Mouse (Mus musculus) cerebellum, adult 11 months (tissue): ENCODE data around the gene Dlst.

Experiments used
- DNase-seq: peaks from one replicate; pipeline ENCODE4 v3.0.0; 2022

Gene Dlst

GRCm38 (mm10) chr12:85110698-85111592 is at the start of gene Dlst, which contains the start of gene Prox2:
TSS of gene Dlst (plus strand) at chr12:85110833.
TSS of gene Prox2 (minus strand) at chr12:85110759.
- peak; percentile 86 for DNase-seq

- no peak for DNase-seq
Observed at GRCm38 (mm10) chr12:85071043-85071442, 39.6 kb upstream of the Dlst start.

GRCm38 (mm10) chr12:85077100-85077499 is 33.5 kb upstream of the Dlst start:
- DNase-seq: no peak

GRCm38 (mm10) chr12:85084257-85084656 is 26.4 kb upstream of the Dlst start:
- no peak for DNase-seq

- DNase-seq: no peak
Observed at GRCm38 (mm10) chr12:85084941-85085340, 25.7 kb upstream of the Dlst start.

GRCm38 (mm10) chr12:85087845-85088244 is 22.8 kb upstream of the Dlst start:
- DNase-seq: no peak

GRCm38 (mm10) chr12:85091190-85091589 is 19.4 kb upstream of the Dlst start:
- no peak for DNase-seq

- peak; percentile 50 for DNase-seq
Observed at GRCm38 (mm10) chr12:85092214-85092613, 18.4 kb upstream of the Dlst start.

GRCm38 (mm10) chr12:85094010-85094409 is 16.6 kb upstream of the Dlst start:
- no peak for DNase-seq

GRCm38 (mm10) chr12:85094706-85095105 is 15.9 kb upstream of the Dlst start:
- DNase-seq: no peak

GRCm38 (mm10) chr12:85095146-85095545 is 15.5 kb upstream of the Dlst start:
- DNase-seq: no peak

- DNase-seq: no peak
Observed at GRCm38 (mm10) chr12:85095859-85096258, 14.8 kb upstream of the Dlst start.

- no peak for DNase-seq
Observed at GRCm38 (mm10) chr12:85101001-85101400, 9.6 kb upstream of the Dlst start.

GRCm38 (mm10) chr12:85101521-85102106 is 9.0 kb upstream of the Dlst start:
- DNase-seq: no peak

GRCm38 (mm10) chr12:85103096-85103495 is 7.5 kb upstream of the Dlst start:
- DNase-seq: no peak

GRCm38 (mm10) chr12:85104789-85105188 is 5.8 kb upstream of the Dlst start:
- no peak for DNase-seq

GRCm38 (mm10) chr12:85106292-85106691 is 4.3 kb upstream of the Dlst start:
- DNase-seq: no peak

- no peak for DNase-seq
Observed at GRCm38 (mm10) chr12:85108643-85109042, 2.0 kb upstream of the Dlst start.

GRCm38 (mm10) chr12:85109426-85109825 is 1.2 kb upstream of the Dlst start:
- DNase-seq: no peak

- no peak for DNase-seq
Observed at GRCm38 (mm10) chr12:85110011-85110697, 479 bp upstream of the Dlst start.

- DNase-seq: no peak
Observed at GRCm38 (mm10) chr12:85112550-85113251, 2.1 kb downstream of the Dlst start.

- DNase-seq: no peak
Observed at GRCm38 (mm10) chr12:85113337-85113736, 2.7 kb downstream of the Dlst start.

- DNase-seq: no peak
Observed at GRCm38 (mm10) chr12:85113917-85114316, 3.3 kb downstream of the Dlst start.
